Mouse (Mus musculus) CD4-positive, CD25-positive, alpha-beta regulatory T cell, adult 2 months (primary cell): ENCODE data around the gene Mfap5.
"Not testable (repeated sequence)": the region's sequence is repeated elsewhere in the genome, so short reads cannot be mapped to it uniquely, and the experiment has no call there.

ENCODE experiments used
- DNase-seq: peaks from one replicate; pipeline ENCODE4 v3.0.0-alpha.2; 2012; ENCODE audit warnings: low read depth, low spot score

The Mfap5 gene

DNA sequence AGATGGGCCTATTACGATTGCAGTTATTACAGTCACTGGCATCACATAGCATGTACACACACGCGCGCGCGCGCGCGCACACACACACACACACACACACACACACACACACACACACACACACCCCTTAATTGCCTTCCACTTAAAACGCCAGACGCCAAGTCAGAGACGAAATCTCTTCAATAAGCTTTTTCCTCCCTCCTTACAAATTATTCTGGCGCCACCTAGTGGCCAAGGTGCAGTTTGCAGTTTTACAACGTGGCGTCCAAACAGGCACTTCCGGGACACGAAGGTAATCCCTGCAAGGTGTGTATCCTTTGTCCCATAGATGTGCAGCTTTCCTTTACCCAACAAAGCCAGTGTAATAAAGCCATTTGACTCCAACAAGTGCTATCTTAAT, 54.8 kb downstream of the Mfap5 start:
- peak; percentile 89 for DNase-seq

DNA sequence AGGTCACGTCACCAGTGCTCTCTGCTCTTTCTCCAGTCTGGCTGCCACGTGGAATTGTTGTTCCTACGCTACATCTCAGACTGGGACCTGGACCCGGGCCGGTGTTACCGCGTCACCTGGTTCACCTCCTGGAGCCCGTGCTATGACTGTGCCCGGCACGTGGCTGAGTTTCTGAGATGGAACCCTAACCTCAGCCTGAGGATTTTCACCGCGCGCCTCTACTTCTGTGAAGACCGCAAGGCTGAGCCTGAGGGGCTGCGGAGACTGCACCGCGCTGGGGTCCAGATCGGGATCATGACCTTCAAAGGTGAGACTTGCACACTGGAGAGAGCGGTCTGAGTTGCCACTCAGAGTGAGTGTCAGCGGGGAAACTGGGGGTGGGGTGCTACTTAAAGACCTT, 55.4 kb downstream of the Mfap5 start:
- no peak for DNase-seq

DNA sequence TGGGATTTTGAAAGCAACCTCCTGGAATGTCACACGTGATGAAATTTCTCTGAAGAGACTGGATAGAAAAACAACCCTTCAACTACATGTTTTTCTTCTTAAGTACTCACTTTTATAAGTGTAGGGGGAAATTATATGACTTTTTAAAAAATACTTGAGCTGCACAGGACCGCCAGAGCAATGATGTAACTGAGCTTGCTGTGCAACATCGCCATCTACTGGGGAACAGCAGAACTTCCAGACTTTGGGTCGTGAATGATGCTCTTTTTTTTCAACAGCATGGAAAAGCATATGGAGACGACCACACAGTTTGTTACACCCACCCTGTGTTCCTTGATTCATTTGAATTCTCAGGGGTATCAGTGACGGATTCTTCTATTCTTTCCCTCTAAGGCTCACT, 56.8 kb downstream of the Mfap5 start:
- peak; percentile 80 for DNase-seq

DNA sequence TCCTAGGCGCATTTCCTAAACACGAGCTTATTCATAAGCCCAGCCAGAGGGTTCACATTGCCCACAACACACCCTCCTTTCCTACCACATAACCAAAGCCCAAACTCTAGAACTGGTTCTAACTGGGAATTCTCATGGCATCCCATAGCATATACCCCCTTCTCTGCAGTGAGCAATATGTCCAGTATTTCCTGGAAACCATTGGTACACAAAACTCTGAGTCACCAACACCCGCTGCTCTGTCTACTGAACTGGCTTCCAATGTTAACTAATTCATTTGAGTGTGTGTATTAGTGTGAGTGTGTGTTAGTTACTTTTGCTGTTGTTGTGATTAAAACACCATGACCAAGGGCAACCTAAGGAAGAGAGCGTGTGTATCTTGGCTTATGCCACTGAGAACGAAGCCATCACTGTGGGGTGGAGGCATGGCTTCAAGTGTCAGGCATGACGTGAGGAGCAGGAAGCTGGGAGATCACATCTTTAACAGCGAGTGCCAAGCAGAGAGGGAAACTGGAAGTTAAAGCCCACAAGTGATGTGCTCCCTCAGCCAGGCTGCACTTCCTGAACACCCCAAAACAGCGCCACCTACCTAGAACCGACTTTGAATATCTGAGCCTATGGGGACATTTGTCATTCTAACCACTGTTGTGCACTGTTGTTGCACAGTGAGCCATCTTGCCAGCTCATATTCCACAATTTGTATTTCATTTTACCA, 59.6 kb downstream of the Mfap5 start:
- DNase-seq: no peak

DNA sequence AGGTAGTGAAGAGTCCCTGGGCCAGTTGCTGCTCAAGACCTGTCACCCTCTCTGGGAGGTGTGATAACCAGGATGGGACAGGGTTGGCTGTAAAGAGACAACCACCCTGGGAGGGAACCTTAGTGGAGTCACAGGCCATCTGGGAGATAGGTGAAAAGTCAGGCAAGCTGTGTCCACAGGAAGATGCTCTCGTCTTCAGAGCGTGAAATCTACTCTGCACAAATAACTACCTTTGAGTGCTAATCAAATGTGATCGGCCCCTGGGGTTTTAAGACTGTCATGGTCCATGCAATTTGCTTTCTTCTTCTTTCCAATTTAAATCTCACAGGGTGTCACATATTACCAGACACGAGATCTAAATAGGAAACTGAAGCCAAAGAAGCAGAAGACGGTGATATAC, 63.5 kb downstream of the Mfap5 start:
- DNase-seq: no peak

DNA sequence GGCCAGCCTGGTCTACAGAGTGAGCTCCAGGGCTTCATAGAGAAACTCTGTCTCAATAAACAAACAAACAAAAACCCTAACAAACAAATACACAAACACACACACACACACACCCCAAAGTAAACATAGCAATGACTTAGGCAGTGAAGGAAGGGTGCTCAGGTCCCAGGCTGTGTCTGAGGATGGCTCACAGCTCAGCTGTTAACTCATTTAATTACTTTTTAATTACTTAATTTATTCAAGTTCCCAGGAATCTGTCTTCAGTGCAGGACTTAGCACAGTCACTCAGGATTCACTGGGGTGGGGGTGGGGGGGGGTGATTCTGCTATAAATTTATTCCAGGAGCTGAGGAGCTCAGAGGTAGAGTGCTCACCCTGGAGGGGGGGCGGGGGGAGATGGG, 64.1 kb downstream of the Mfap5 start:
- no peak for DNase-seq

DNA sequence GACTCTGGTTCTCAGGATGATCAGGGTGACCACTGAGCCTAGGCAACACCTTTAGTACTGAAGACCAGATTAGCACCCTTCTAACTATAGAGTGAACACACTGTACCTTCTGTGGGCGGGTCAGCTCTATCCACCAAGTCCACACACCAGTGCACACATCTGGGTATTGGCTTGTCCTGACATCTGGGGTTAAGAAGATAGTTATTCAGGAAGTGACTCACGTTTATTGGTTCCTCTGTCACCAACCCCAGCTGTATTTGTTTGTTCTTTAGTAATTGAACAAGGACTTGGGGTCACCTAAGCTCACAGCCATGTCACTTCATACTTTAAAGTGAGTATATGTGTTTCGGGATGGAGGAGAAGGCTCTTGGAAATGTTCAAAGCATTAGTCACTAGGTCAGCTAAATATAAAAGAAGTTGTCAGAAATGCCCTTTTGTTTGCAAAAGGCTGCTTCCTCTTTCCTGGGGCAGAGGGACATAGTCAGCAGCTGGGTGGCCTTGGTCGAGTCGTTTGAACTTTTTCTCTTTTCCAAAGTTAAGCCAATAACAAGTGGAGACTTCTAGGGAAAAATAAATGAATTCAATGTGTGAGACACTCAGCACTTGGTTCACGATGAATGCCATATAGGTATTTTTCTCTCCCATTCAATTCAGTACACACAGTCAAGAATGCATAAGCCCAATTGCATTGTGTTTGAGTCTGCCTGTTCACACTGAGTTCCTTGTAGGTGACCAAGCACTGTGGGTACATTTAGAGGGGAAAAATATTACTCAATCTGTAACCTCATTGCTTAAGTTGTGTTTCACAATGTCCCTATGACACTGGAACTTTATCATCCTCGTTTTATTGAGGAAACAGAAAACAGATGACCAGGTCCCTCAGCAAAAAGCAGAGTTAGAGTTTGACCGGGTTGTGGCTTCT, 65.3 kb downstream of the Mfap5 start:
- no peak for DNase-seq

DNA sequence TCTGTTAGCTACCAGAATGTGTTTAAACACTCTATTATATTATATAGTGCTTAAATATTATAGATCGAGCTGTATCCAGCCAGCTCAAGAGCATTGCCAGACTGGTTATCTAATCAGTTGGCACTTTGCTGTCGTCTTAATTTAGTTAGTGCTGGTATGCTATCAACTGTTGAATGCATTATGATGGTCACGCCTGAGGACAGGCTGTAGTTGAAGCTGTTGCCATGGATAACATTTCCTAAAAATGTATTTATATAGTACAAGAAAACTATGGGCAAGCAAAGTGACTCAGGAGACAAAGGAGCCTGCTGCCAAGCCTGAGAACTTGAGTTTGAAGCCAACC, 65.9 kb downstream of the Mfap5 start:
- no peak for DNase-seq

DNA sequence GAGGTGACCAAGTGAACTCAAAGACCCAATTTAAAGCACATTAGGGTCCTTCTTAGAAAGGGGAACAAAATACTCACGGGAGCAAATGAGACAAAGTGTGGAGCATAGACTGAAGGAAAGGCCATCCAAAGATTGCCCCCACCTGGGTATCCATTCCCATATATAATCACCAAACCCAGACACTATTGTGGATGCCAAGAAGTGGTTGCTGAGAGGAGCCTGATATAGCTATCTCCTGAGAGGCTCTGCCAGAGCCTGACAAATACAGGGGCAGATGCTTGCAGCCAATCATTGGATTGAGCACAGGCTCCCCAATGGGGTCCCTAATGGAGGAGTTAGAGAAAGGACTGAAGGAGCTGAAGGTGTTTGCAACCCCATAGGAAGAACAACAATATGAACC, 69.4 kb downstream of the Mfap5 start:
- not testable (repeated sequence) for DNase-seq

DNA sequence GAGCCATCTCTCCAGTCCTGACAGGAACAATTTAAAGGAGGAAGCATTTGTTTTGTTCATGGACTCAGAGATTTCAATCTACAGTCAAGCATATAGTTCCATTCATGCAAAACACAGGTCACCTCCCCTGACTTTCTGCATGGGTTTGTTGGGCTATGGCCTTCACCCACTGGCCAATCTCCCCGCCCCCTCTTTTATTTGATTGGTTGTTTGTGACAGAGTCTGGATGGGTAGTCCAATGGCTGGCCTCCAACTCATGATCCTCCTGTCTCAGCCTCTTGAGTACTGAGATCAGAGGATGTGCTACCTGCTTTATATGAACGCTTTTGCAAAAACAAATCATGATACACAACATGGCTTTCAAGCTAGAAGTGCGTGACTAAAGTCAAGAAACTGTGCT, 71.4 kb downstream of the Mfap5 start:
- DNase-seq: no peak
